In the genomic region with DNA sequence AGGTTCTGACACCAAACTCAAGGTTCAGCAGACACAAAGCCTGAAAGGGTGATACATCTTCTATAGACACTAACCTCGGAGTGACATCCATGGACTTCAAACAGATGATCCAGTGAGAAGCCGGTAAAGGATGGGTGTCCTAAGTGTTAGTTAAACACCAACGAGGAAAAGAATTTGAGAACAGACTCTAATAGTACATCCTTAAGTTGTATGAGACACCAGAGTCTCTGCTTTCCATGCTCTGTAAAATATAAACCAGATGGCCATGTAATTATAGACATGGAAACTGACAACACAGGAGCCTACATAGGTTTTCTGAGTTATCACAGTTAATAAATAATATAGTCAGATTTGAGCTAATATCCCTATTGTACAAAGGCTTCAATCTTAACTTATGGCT, we compare ENCODE assay signal across 19 mouse cellular contexts. TPM values are rescaled to one million over a fixed set of nuclear protein-coding genes. Genes with fewer than 3 reads are reported as not detected.
"Had no signal": no experiment of that assay in that cellular context is flagged by ENCODE, and none has a peak within 500 bp of the region (broad histone marks: within the 10 kb centered on the region; RNA-seq: fewer than 3 reads in every experiment).

No protein-coding gene starts in this region.

- H3K9ac ChIP-seq: lung, embryonic 14.5 days; midbrain, embryonic 12.5 days; neural tube, embryonic 13.5 days; neural tube, embryonic 15.5 days had no signal

- H3K4me1 ChIP-seq: midbrain, embryonic 10.5 days; midbrain, embryonic 12.5 days; neural tube, embryonic 13.5 days; neural tube, embryonic 15.5 days had no signal

- H3K4me3 ChIP-seq: midbrain, embryonic 10.5 days; midbrain, embryonic 12.5 days; myocyte; neural tube, embryonic 13.5 days; neural tube, embryonic 15.5 days had no signal

- H3K27me3 ChIP-seq: midbrain, embryonic 12.5 days; neural tube, embryonic 13.5 days; neural tube, embryonic 15.5 days had no signal

- H3K4me2 ChIP-seq: midbrain, embryonic 12.5 days; neural tube, embryonic 13.5 days; neural tube, embryonic 15.5 days had no signal

- H3K27ac ChIP-seq: midbrain, embryonic 10.5 days; midbrain, embryonic 12.5 days; neural tube, embryonic 13.5 days; neural tube, embryonic 15.5 days had no signal

- ATAC-seq: midbrain, embryonic 16.5 days had no signal

- H3K36me3 ChIP-seq: midbrain, embryonic 10.5 days; midbrain, embryonic 12.5 days; neural tube, embryonic 13.5 days; neural tube, embryonic 15.5 days had no signal

- H3K9me3 ChIP-seq: midbrain, embryonic 10.5 days; midbrain, embryonic 12.5 days; neural tube, embryonic 13.5 days; neural tube, embryonic 15.5 days had no signal

- DNase-seq: lung, postnatal 10 days; lung, postnatal 4 days; midbrain, embryonic 14.5 days; retina, postnatal 1 day; right cerebral cortex, adult 18-20 months; right cerebral cortex, postnatal 25 days; right cerebral cortex, postnatal 4 days; spleen, adult 18-20 months; thymus, adult 18-20 months; thymus, postnatal 14 days; thymus, postnatal 36 days had no signal

RNA-seq across cellular contexts. Expression of gene Bdnf, which starts 59.7 kb away (rescaled TPM):
- polyA plus RNA-seq: small intestine, adult 2 months had no signal
